Mouse (Mus musculus): Measurements from ENCODE around the gene Draxin.

DNA sequence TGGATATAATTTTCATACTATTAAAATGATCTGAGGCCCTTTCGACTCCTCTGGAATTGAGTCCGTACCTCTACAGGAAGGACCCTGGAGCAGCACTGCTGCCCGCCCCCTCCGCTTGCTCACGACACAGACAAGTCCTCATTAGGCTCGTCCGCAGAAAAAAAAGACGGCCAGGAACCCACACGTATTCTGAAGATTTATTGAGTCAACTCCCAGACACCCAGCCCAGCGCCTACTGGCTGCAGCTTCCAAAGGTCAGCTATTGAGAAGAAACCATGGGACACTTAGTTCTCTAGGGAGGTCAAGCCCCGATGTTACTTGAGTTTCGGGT is 9.2 kb upstream of the Draxin start:
- TF ChIP-seq POLR2A (IDR thresholded peaks at IDR 0.05; ENCODE audit: low read depth, low read length), result no peak
- no peak for TF ChIP-seq CTCF (IDR thresholded peaks at IDR 0.05; ENCODE audit: extremely low read depth, insufficient read length, insufficient replicate concordance, low read depth, low read length)

Measured in small intestine, adult 2 months (tissue).